10 mouse cellular contexts compared by ENCODE assay signal in the genomic region with DNA sequence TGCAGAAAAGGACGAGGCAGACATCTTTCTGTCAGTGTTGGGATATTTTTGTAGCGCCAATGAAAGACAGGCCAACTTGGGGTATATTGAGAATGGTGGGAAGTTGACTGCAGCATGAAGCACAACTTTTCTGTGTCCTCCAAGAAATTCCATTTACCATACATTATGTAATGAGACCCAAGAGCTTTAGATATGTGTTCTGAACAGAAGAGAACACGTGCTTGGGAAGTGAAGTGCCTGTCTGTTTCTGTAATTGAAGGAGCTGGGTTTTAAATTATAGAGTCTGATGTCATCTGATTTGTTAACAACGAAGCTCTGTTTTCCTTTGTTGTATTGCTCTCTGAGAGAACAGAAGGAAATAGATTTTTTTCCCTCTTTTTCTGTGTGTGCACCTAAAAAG. TPM values are rescaled to one million over a fixed set of nuclear protein-coding genes. Genes with fewer than 3 reads are reported as not detected.
DNase-seq lines count a peak whose midpoint lies in the region; ATAC-seq lines count a peak whose summit lies in the region.
"Had no signal": no experiment of that assay in that cellular context is flagged by ENCODE, and none has a peak within 500 bp of the region (broad histone marks: within the 10 kb centered on the region; RNA-seq: fewer than 3 reads in every experiment).

No protein-coding gene starts in this region.

- DNase-seq in kidney, postnatal 36 days = no peak
- no peak for DNase-seq in thymus, postnatal 10 days (ENCODE audit: low spot score in 2 of 2)
- DNase-seq in layer of hippocampus, adult 18-20 months (ENCODE audit: low spot score in 2 of 2) = no peak
- DNase-seq in kidney, postnatal 10 days = no peak
- DNase-seq: gastrocnemius, postnatal 25 days; retina, postnatal 1 day had no signal

- no peaks in the 10 kb centered on the region for H3K9me3 ChIP-seq in kidney, embryonic 16.5 days (ENCODE audit: low read length)
- H3K9me3 ChIP-seq in hindbrain, embryonic 16.5 days (ENCODE audit: control insufficient read depth, low read length) = no peaks in the 10 kb centered on the region
- no peaks in the 10 kb centered on the region for H3K9me3 ChIP-seq in midbrain, embryonic 16.5 days (replicated peaks; ENCODE audit: control insufficient read depth, low read length, poor library complexity, severe bottlenecking)

- H3K4me2 ChIP-seq in kidney, embryonic 16.5 days (replicated peaks; ENCODE audit: low read depth, low read length) = peak overlapping the region; percentile 76
- H3K4me2 ChIP-seq in hindbrain, embryonic 16.5 days (ENCODE audit: low read length) = peak overlapping the region; percentile 97
- H3K4me2 ChIP-seq in midbrain, embryonic 16.5 days (ENCODE audit: low read length) = peak overlapping the region; percentile 99

- 29% methylated on average over 4 of the region's 4 CpGs for WGBS in kidney, embryonic 16.5 days
- WGBS in hindbrain, embryonic 16.5 days = 52% methylated on average over 4 of the region's 4 CpGs
- WGBS in midbrain, embryonic 16.5 days = 53% methylated on average over 4 of the region's 4 CpGs

- peak overlapping the region; percentile 78 for H3K9ac ChIP-seq in kidney, embryonic 16.5 days (replicated peaks; ENCODE audit: low read length)
- no peak overlapping the region; the same call in 1 of the 2 replicates for H3K9ac ChIP-seq in hindbrain, embryonic 16.5 days (ENCODE audit: low read depth, low read length)
- H3K9ac ChIP-seq in midbrain, embryonic 16.5 days (ENCODE audit: low read depth, low read length) = peak overlapping the region; percentile 71; the same call in 1 of the 2 replicates

- H3K36me3 ChIP-seq in kidney, embryonic 16.5 days (ENCODE audit: insufficient read depth, low read length) = peaks cover 15% of the 10 kb centered on the region
- H3K36me3 ChIP-seq in hindbrain, embryonic 16.5 days (ENCODE audit: control insufficient read depth, insufficient read depth, low read length) = peaks cover 5% of the 10 kb centered on the region; the same call in 1 of the 2 replicates
- H3K36me3 ChIP-seq in midbrain, embryonic 16.5 days (ENCODE audit: control insufficient read depth, insufficient read depth, low read length) = peaks cover 7% of the 10 kb centered on the region

- H3K4me1 ChIP-seq in kidney, embryonic 16.5 days (ENCODE audit: insufficient read depth, low read length) = peaks cover 11% of the 10 kb centered on the region
- no peaks in the 10 kb centered on the region for H3K4me1 ChIP-seq in brown adipose tissue, adult 24 weeks (ENCODE audit: control insufficient read depth, insufficient read depth, insufficient read length, low read length)
- peaks cover 12% of the 10 kb centered on the region for H3K4me1 ChIP-seq in hindbrain, embryonic 16.5 days (ENCODE audit: control insufficient read depth, insufficient read depth, low read depth, low read length)
- H3K4me1 ChIP-seq in midbrain, embryonic 16.5 days (ENCODE audit: control insufficient read depth, insufficient read depth, low read length) = peaks cover 16% of the 10 kb centered on the region

- ATAC-seq in kidney, embryonic 16.5 days (ENCODE audit: low FRiP score, low TSS enrichment) = no peak
- no peak for ATAC-seq in hindbrain, embryonic 16.5 days
- no peak for ATAC-seq in midbrain, embryonic 16.5 days

- no peak overlapping the region for H3K27ac ChIP-seq in kidney, embryonic 16.5 days (ENCODE audit: low read length)
- no peak overlapping the region for H3K27ac ChIP-seq in brown adipose tissue, adult 24 weeks (replicated peaks; ENCODE audit: low read depth, low read length)
- H3K27ac ChIP-seq in hindbrain, embryonic 16.5 days (ENCODE audit: low read depth, low read length) = no peak overlapping the region
- H3K27ac ChIP-seq in midbrain, embryonic 16.5 days (ENCODE audit: low read length) = no peak overlapping the region

- no peaks in the 10 kb centered on the region for H3K27me3 ChIP-seq in kidney, embryonic 16.5 days (ENCODE audit: insufficient read depth, low read length)
- H3K27me3 ChIP-seq in hindbrain, embryonic 16.5 days (replicated peaks; ENCODE audit: control insufficient read depth, insufficient read depth, low read length) = no peaks in the 10 kb centered on the region
- H3K27me3 ChIP-seq in midbrain, embryonic 16.5 days (ENCODE audit: control insufficient read depth, insufficient read depth, low read depth, low read length) = no peaks in the 10 kb centered on the region

- peak overlapping the region; percentile 89 for H3K4me3 ChIP-seq in kidney, embryonic 16.5 days (ENCODE audit: low read length)
- peak overlapping the region; percentile 70 for H3K4me3 ChIP-seq in brown adipose tissue, adult 24 weeks (ENCODE audit: insufficient read depth, low read depth, low read length)
- H3K4me3 ChIP-seq in hindbrain, embryonic 16.5 days (ENCODE audit: low read length) = peak overlapping the region; percentile 94
- H3K4me3 ChIP-seq in midbrain, embryonic 16.5 days (ENCODE audit: low read depth, low read length) = peak overlapping the region; percentile 93

RNA-seq across cellular contexts. Expression of a gene that starts 1.1 kb away (rescaled TPM):
- polyA plus RNA-seq in kidney, embryonic 16.5 days (2015; fragmentation: Nextera tagmentation; extraction: Ambion mirVana) = 60.0 and 63.5 TPM in 2 replicates
- polyA plus RNA-seq in brown adipose tissue, adult 24 weeks (2012; ENCODE audit: insufficient read depth, insufficient read length, missing spikeins) = 25.0 and 28.5 TPM in 2 replicates
- polyA plus RNA-seq in hindbrain, embryonic 16.5 days (2015; fragmentation: Nextera tagmentation; extraction: Ambion mirVana) = 60.4 and 61.9 TPM in 2 replicates
- polyA plus RNA-seq in midbrain, embryonic 16.5 days (2015; fragmentation: Nextera tagmentation; extraction: Ambion mirVana) = 61.2 and 68.3 TPM in 2 replicates
- total RNA-seq in layer of hippocampus, adult 18-20 months (2021) = 10 to 100 TPM; 51.9 to 55.7 TPM

RNA-seq across cellular contexts. Expression of a gene that starts 21.2 kb away (rescaled TPM):
- polyA plus RNA-seq in kidney, embryonic 16.5 days (2015; fragmentation: Nextera tagmentation; extraction: Ambion mirVana) = 0.30 and 0.60 TPM in 2 replicates
- polyA plus RNA-seq in brown adipose tissue, adult 24 weeks (2012; ENCODE audit: insufficient read depth, insufficient read length, missing spikeins) = not detected in 2 replicates
- polyA plus RNA-seq in hindbrain, embryonic 16.5 days (2015; fragmentation: Nextera tagmentation; extraction: Ambion mirVana) = not detected in 2 replicates
- 0.17 TPM in 1 of 2 replicates, not detected in the other for polyA plus RNA-seq in midbrain, embryonic 16.5 days (2015; fragmentation: Nextera tagmentation; extraction: Ambion mirVana)
- not detected for total RNA-seq in layer of hippocampus, adult 18-20 months (2021)
- total RNA-seq: gastrocnemius, postnatal 25 days had no signal

RNA-seq across cellular contexts. Expression of a gene that starts 29.8 kb away (rescaled TPM):
- 52.2 and 53.8 TPM in 2 replicates for polyA plus RNA-seq in kidney, embryonic 16.5 days (2015; fragmentation: Nextera tagmentation; extraction: Ambion mirVana)
- 32.3 and 53.2 TPM in 2 replicates for polyA plus RNA-seq in brown adipose tissue, adult 24 weeks (2012; ENCODE audit: insufficient read depth, insufficient read length, missing spikeins)
- polyA plus RNA-seq in hindbrain, embryonic 16.5 days (2015; fragmentation: Nextera tagmentation; extraction: Ambion mirVana) = 63.0 and 64.9 TPM in 2 replicates
- polyA plus RNA-seq in midbrain, embryonic 16.5 days (2015; fragmentation: Nextera tagmentation; extraction: Ambion mirVana) = 62.0 and 63.6 TPM in 2 replicates
- total RNA-seq in layer of hippocampus, adult 18-20 months (2021) = 100 to 1,000 TPM; 112 to 114 TPM
